Comparison of ENCODE assay signal across 29 mouse cellular contexts in the genomic region with DNA sequence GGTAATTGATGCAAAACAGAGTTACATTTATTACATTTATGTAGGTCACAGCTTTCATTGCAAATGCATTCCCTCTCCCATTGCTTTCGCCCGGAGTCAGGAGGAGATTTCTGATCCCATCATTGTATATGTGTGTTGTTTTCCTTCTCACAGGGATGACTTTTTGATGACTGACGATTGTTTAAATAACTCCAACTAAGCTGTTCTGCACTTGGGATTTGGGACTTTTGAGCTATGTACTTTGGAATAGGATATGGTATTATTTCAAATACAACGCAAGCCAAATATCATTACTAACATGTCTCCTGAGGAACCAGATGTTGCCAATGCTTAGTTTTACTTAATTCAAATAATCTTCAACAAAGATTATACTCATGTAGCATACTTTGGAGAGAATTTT.
"Had no signal": no experiment of that assay in that cellular context is flagged by ENCODE, and none has a peak within 500 bp of the region (broad histone marks: within the 10 kb centered on the region; RNA-seq: fewer than 3 reads in every experiment).

No protein-coding gene starts in this region.

- H3K27ac ChIP-seq: embryonic facial prominence, embryonic 12.5 days; embryonic facial prominence, embryonic 13.5 days; embryonic facial prominence, embryonic 15.5 days; forebrain, embryonic 10.5 days; forebrain, embryonic 12.5 days; forebrain, embryonic 13.5 days; forebrain, embryonic 15.5 days; gastrocnemius, adult 2 months; heart, adult 2 months had no signal

- H3K36me3 ChIP-seq: embryonic facial prominence, embryonic 12.5 days; embryonic facial prominence, embryonic 13.5 days; embryonic facial prominence, embryonic 15.5 days; forebrain, embryonic 10.5 days; forebrain, embryonic 12.5 days; forebrain, embryonic 15.5 days had no signal

- H3K4me1 ChIP-seq: embryonic facial prominence, embryonic 12.5 days; embryonic facial prominence, embryonic 13.5 days; embryonic facial prominence, embryonic 15.5 days; forebrain, embryonic 10.5 days; forebrain, embryonic 12.5 days; forebrain, embryonic 13.5 days; forebrain, embryonic 15.5 days had no signal

- H3K27me3 ChIP-seq: embryonic facial prominence, embryonic 12.5 days; embryonic facial prominence, embryonic 15.5 days; forebrain, embryonic 12.5 days; forebrain, embryonic 13.5 days; forebrain, embryonic 15.5 days had no signal

- ATAC-seq: forebrain, embryonic 13.5 days; forebrain, embryonic 14.5 days; forebrain, embryonic 15.5 days; forebrain, embryonic 16.5 days; forebrain, postnatal 0 days had no signal

- H3K4me3 ChIP-seq: embryonic facial prominence, embryonic 12.5 days; embryonic facial prominence, embryonic 13.5 days; embryonic facial prominence, embryonic 15.5 days; erythroblast, embryonic 14.5 days; forebrain, embryonic 10.5 days; forebrain, embryonic 12.5 days; forebrain, embryonic 13.5 days; forebrain, embryonic 15.5 days; gastrocnemius, adult 2 months; heart, adult 2 months had no signal

- DNase-seq: cerebellum, adult 18-20 months; cerebellum, adult 2 months; cerebellum, adult 8-10 months; cerebellum, adult 9-10 months; cerebellum, adult 9-11 months; cerebellum, postnatal 10 days; cerebellum, postnatal 14 days; cerebellum, postnatal 25 days; cerebellum, postnatal 36 days; embryo, embryonic 11 days; forebrain, postnatal 0 days; gastrocnemius, adult 2 months; gastrocnemius, postnatal 10 days; gastrocnemius, postnatal 14 days; gastrocnemius, postnatal 25 days; gastrocnemius, postnatal 36 days; heart, adult 11 months; heart, adult 18-20 months; heart, adult 2 months had no signal

- H3K9me3 ChIP-seq: embryonic facial prominence, embryonic 12.5 days; embryonic facial prominence, embryonic 13.5 days; embryonic facial prominence, embryonic 15.5 days; forebrain, embryonic 10.5 days; forebrain, embryonic 12.5 days; forebrain, embryonic 13.5 days; forebrain, embryonic 15.5 days had no signal

- H3K4me2 ChIP-seq: embryonic facial prominence, embryonic 12.5 days; embryonic facial prominence, embryonic 13.5 days; embryonic facial prominence, embryonic 15.5 days; forebrain, embryonic 12.5 days; forebrain, embryonic 13.5 days; forebrain, embryonic 15.5 days had no signal

- H3K9ac ChIP-seq: embryonic facial prominence, embryonic 12.5 days; embryonic facial prominence, embryonic 13.5 days; embryonic facial prominence, embryonic 15.5 days; forebrain, embryonic 12.5 days; forebrain, embryonic 13.5 days; forebrain, embryonic 15.5 days; forebrain, postnatal 0 days had no signal
